Mouse (Mus musculus) heart, embryonic 12.5 days (tissue): ENCODE measurements around the gene Meis1. TPM values are rescaled to one million over a fixed set of nuclear protein-coding genes. Genes with fewer than 3 reads are reported as not detected.
A peak's percentile ranks its signal among the peaks of the same experiment; 100 is the strongest.

Experiments used
- ATAC-seq: fragments of 200-750 bp; cut with Nextera tagmentation; 2 replicates; pipeline ENCODE4 v1.8.0; 2017; ENCODE audit warnings: moderate TSS enrichment, moderate library complexity; ENCODE audit not compliant: insufficient number of reproducible peaks, low FRiP score
- H3K27ac ChIP-seq: fragments of 300-500 bp; sonication (generic); 2 replicates; pipeline ENCODE4 v1.5.1; 2016; ENCODE audit warnings: mild to moderate bottlenecking, moderate library complexity; ENCODE audit not compliant: poor library complexity, severe bottlenecking
- H3K27me3 ChIP-seq: fragments of 300-500 bp; sonication (generic); replicated peaks from 2 replicates; pipeline ENCODE4 v1.6.1; 2016; ENCODE audit warnings: mild to moderate bottlenecking, moderate library complexity
- H3K36me3 ChIP-seq: fragments of 300-500 bp; sonication (generic); 2 replicates; pipeline ENCODE4 v1.6.1; 2016; ENCODE audit warnings: mild to moderate bottlenecking, moderate library complexity
- H3K4me1 ChIP-seq: fragments of 300-500 bp; sonication (generic); replicated peaks from 2 replicates; pipeline ENCODE4 v1.6.1; 2016; ENCODE audit warnings: mild to moderate bottlenecking
- H3K4me2 ChIP-seq: fragments of 300-500 bp; sonication (generic); 2 replicates; pipeline ENCODE4 v1.6.1; 2016; ENCODE audit warnings: mild to moderate bottlenecking, moderate library complexity
- H3K4me3 ChIP-seq: fragments of 300-500 bp; sonication (generic); 2 replicates; pipeline ENCODE4 v1.5.1; 2016; ENCODE audit warnings: mild to moderate bottlenecking
- H3K9ac ChIP-seq: fragments of 300-500 bp; sonication (generic); 2 replicates; pipeline ENCODE4 v1.6.1; 2016; ENCODE audit warnings: mild to moderate bottlenecking, moderate library complexity
- H3K9me3 ChIP-seq: fragments of 300-500 bp; sonication (generic); replicated peaks from 2 replicates; pipeline ENCODE4 v1.6.1; 2016; ENCODE audit warnings: mild to moderate bottlenecking, moderate library complexity
- WGBS: fragments of 180-500 bp; shearing (Covaris S2); methylation state at CpG from one replicate; pipeline ENCODE4 v1.1.7; 2016; 5-methylcytosine and 5-hydroxymethylcytosine counted together
- polyA plus RNA-seq: library from polyadenylated mRNA; unstranded; fragments of >200 nt; fragmentation: Nextera tagmentation; extraction: Ambion mirVana; gene quantifications from 2 replicates; pipeline ENCODE4 v1.2.1, GENCODE M21; 2016

Meis1 gene
- polyA plus RNA-seq, 1 experiment from 2014 or later: 75.9 TPM

GRCm38 (mm10) chr11:19014113-19014440, 4.7 kb downstream of the Meis1 start:
- WGBS: 4% methylated on average over 12 of the region's 12 CpGs
- H3K9ac ChIP-seq: peak overlapping the region; percentile 100
- H3K4me3 ChIP-seq: peak overlapping the region; percentile 68
- peak overlapping the region; percentile 100 for H3K4me2 ChIP-seq
- H3K27me3 ChIP-seq: no peaks in the 10 kb centered on the region
- H3K4me1 ChIP-seq: peaks cover 37% of the 10 kb centered on the region
- ATAC-seq: no peak
- H3K36me3 ChIP-seq: peaks cover 47% of the 10 kb centered on the region
- peak overlapping the region; percentile 93 for H3K27ac ChIP-seq
- no peaks in the 10 kb centered on the region for H3K9me3 ChIP-seq

- peak; percentile 33; the same call in 1 of the 2 replicates for ATAC-seq
- H3K27me3 ChIP-seq: no peaks in the 10 kb centered on the region
- H3K4me3 ChIP-seq: peak overlapping the region; percentile 68
- peaks cover 47% of the 10 kb centered on the region for H3K36me3 ChIP-seq
- WGBS: 5% methylated on average over 25 of the region's 25 CpGs
- H3K27ac ChIP-seq: peak overlapping the region; percentile 93
- H3K9me3 ChIP-seq: no peaks in the 10 kb centered on the region
- peaks cover 43% of the 10 kb centered on the region for H3K4me1 ChIP-seq
- H3K9ac ChIP-seq: peak overlapping the region; percentile 100
- H3K4me2 ChIP-seq: peak overlapping the region; percentile 100
Measured at GRCm38 (mm10) chr11:19013141-19014112, 5.4 kb downstream of the Meis1 start.

DNA sequence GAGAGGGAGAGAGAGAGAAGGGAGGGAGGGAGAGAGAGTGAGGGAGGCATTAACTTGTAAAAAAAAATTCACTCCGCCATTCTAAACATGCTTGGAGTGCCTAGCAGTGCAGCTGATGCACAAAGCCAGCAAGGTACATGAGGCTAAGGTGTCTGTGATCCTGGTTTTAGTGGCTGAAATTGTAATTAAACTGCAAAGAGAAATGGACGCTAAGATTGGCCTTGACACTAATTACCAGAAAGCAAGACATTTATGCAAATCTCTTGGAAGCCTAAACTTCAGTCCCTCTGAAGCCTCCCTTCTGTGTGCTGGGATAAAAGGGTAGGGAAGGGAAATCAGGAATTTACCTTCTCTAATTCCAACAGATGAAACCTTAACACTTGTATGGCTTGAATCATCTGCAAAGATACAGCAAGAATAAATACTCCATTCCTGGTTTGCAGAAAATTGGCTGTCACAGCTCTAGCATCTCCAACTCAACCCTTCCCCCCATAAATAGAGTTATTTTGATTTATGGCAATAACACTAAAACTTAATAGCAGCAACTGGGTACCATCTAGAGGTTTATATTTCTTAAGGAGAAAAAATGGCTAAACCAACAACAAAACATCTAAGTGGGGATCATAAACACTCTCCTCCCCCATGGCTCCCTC, 6.2 kb downstream of the Meis1 start:
- Histone ChIP-seq H3K4me1 (peaks cover 51% of the 10 kb centered on the region), H3K4me3 (peak overlapping the region; percentile 68), H3K27ac (peak overlapping the region; percentile 93), H3K4me2 (peak overlapping the region; percentile 100), H3K36me3 (peaks cover 47% of the 10 kb centered on the region), H3K9me3 (no peaks in the 10 kb centered on the region), H3K9ac (peak overlapping the region; percentile 100), H3K27me3 (no peaks in the 10 kb centered on the region)
- WGBS: 24% methylated on average over 2 of the region's 2 CpGs
- no peak for ATAC-seq

GRCm38 (mm10) chr11:19012001-19012400, 6.8 kb downstream of the Meis1 start:
- 20% methylated on average over 2 of the region's 2 CpGs for WGBS
- peaks cover 54% of the 10 kb centered on the region for H3K4me1 ChIP-seq
- H3K9ac ChIP-seq: peak overlapping the region; percentile 100
- peak overlapping the region; percentile 100 for H3K4me2 ChIP-seq
- H3K27me3 ChIP-seq: no peaks in the 10 kb centered on the region
- peak overlapping the region; percentile 68 for H3K4me3 ChIP-seq
- H3K36me3 ChIP-seq: peaks cover 47% of the 10 kb centered on the region
- H3K9me3 ChIP-seq: no peaks in the 10 kb centered on the region
- peak overlapping the region; percentile 93 for H3K27ac ChIP-seq
- no peak for ATAC-seq

- Histone ChIP-seq H3K9ac (peak overlapping the region; percentile 85), H3K27me3 (no peaks in the 10 kb centered on the region), H3K4me1 (peaks cover 56% of the 10 kb centered on the region), H3K36me3 (peaks cover 47% of the 10 kb centered on the region), H3K27ac (0 out of 2 replicates have a peak overlapping the region, but pooled peaks have one; percentile 39), H3K9me3 (no peaks in the 10 kb centered on the region), H3K4me3 (0 out of 2 replicates have a peak overlapping the region, but pooled peaks have one; percentile 45), H3K4me2 (peak overlapping the region; percentile 100)
- WGBS: 39% methylated on average over 9 of the region's 9 CpGs
- no peak for ATAC-seq
Measured at GRCm38 (mm10) chr11:19011108-19011805, 7.5 kb downstream of the Meis1 start.

GRCm38 (mm10) chr11:19010396-19010811, 8.4 kb downstream of the Meis1 start:
- H3K4me1 ChIP-seq: peaks cover 58% of the 10 kb centered on the region
- ATAC-seq: no peak
- WGBS: 10% methylated on average over 14 of the region's 14 CpGs
- H3K27me3 ChIP-seq: no peaks in the 10 kb centered on the region
- peak overlapping the region; percentile 77 for H3K4me2 ChIP-seq
- H3K9ac ChIP-seq: peak overlapping the region; percentile 85
- peak overlapping the region; percentile 91 for H3K27ac ChIP-seq
- H3K4me3 ChIP-seq: peak overlapping the region; percentile 45
- H3K9me3 ChIP-seq: no peaks in the 10 kb centered on the region
- peaks cover 40% of the 10 kb centered on the region for H3K36me3 ChIP-seq

- Histone ChIP-seq H3K4me2 (peak overlapping the region; percentile 77), H3K9me3 (no peaks in the 10 kb centered on the region), H3K4me1 (peaks cover 58% of the 10 kb centered on the region), H3K9ac (peak overlapping the region; percentile 85), H3K27ac (peak overlapping the region; percentile 91), H3K36me3 (peaks cover 39% of the 10 kb centered on the region), H3K27me3 (no peaks in the 10 kb centered on the region), H3K4me3 (peak overlapping the region; percentile 45)
- 22% methylated on average over 17 of the region's 17 CpGs for WGBS
- ATAC-seq: no peak
Measured at GRCm38 (mm10) chr11:19009536-19010395, 9.0 kb downstream of the Meis1 start.

- 35% methylated on average over 13 of the region's 13 CpGs for WGBS
- Histone ChIP-seq H3K27me3 (no peaks in the 10 kb centered on the region), H3K4me1 (peaks cover 58% of the 10 kb centered on the region), H3K9ac (peak overlapping the region; percentile 66), H3K27ac (peak overlapping the region; percentile 78), H3K36me3 (peaks cover 31% of the 10 kb centered on the region), H3K9me3 (no peaks in the 10 kb centered on the region), H3K4me3 (peak overlapping the region; percentile 45), H3K4me2 (peak overlapping the region; percentile 89)
- no peak for ATAC-seq
Measured at GRCm38 (mm10) chr11:19008610-19009384, 10.0 kb downstream of the Meis1 start.

DNA sequence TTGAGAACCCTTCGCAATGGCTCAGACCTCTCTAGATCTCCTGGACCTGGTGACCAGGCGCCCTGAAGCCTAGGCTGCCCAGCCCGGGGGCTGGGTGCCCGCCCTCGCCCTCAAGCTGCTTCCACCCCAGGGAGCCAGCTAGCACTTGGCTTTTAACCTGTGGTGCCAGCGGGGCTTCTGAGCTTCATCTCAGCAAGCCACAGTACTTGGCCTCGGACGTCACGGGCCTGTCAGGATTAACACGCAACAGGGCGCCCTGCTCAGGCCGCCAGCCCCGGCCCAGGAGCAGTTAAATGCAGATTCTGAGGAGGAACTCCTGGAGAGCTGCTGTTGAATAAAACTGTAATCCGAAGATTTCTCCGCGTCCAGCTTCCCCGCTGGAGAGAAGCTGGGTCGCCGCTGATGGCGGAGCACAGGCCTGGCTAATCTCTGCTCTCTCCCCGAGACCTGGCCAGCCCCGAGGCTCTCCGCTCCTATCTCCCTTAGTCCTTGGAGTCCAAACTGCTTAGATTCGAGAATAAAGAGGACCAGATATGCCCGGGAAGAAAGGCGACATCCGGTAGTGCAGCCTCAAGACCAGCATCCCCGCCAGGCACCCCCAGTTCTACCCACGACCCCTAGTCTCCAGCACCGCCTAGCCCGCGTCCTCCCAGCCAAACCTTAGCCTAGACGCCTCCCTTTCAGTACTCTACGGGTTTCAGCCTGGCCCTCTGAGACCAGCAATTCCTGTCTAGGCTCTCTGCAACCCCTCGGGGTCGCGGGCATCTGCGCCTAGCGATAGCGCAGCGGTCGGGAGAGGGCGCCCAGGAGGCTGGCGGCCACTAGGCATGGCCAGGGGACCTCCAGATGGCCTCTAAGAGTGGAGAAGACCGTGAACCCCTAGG, 11.0 kb downstream of the Meis1 start:
- peaks cover 57% of the 10 kb centered on the region for H3K4me1 ChIP-seq
- no peaks in the 10 kb centered on the region for H3K27me3 ChIP-seq
- peaks cover 23% of the 10 kb centered on the region for H3K36me3 ChIP-seq
- peak overlapping the region; percentile 36 for H3K4me3 ChIP-seq
- 16% methylated on average over 45 of the region's 45 CpGs for WGBS
- H3K4me2 ChIP-seq: peak overlapping the region; percentile 89
- peak overlapping the region; percentile 87 for H3K9ac ChIP-seq
- ATAC-seq: peak; percentile 67
- H3K27ac ChIP-seq: peak overlapping the region; percentile 93
- H3K9me3 ChIP-seq: no peaks in the 10 kb centered on the region
